Mouse (Mus musculus): ENCODE results near the gene Cdon. TPM values are rescaled to one million over a fixed set of nuclear protein-coding genes. Genes with fewer than 3 reads are reported as not detected.

The Cdon gene
- total RNA-seq, 1 experiment = 13.4 TPM

GRCm38 (mm10) chr9:35539001-35539750, 118.2 kb downstream of the Cdon start:
- no peak for DNase-seq (ENCODE audit: low read depth, low spot score)

GRCm38 (mm10) chr9:35541024-35541423, 120.1 kb downstream of the Cdon start:
- no peak overlapping the region for H3K4me3 ChIP-seq (ENCODE audit: insufficient read depth in 1 of 2, low read depth in 1 of 2, low read length in 2 of 2, poor library complexity in 1 of 2, severe bottlenecking in 1 of 2)
- no peak overlapping the region for H3K9ac ChIP-seq (ENCODE audit: insufficient read depth, low read depth, low read length, poor library complexity, severe bottlenecking)
- no peak for DNase-seq (ENCODE audit: low read depth, low spot score)
- H3K36me3 ChIP-seq (ENCODE audit: control insufficient read depth, insufficient read depth, low read length, poor library complexity, severe bottlenecking) = no peaks in the 10 kb centered on the region
- no peaks in the 10 kb centered on the region for H3K9me3 ChIP-seq (ENCODE audit: control insufficient read depth, insufficient read depth, low read depth, low read length)
- TF ChIP-seq CHD2 (IDR thresholded peaks at IDR 0.05; ENCODE audit: low read depth, low read length) = no peak
- TF ChIP-seq HCFC1 (IDR thresholded peaks at IDR 0.05; ENCODE audit: borderline replicate concordance, insufficient read depth, low read length) = no peak
- TF ChIP-seq MAFK (IDR thresholded peaks at IDR 0.05; ENCODE audit: insufficient read depth, low read depth, low read length) = no peak
- no peak for TF ChIP-seq ZC3H11A (IDR thresholded peaks at IDR 0.05; ENCODE audit: borderline replicate concordance, low read depth, low read length)
- TF ChIP-seq ZNF384 (IDR thresholded peaks at IDR 0.05; ENCODE audit: low read depth, low read length) = no peak
- no peaks in the 10 kb centered on the region for H3K4me1 ChIP-seq (ENCODE audit: control insufficient read depth in 2 of 2, insufficient read depth in 2 of 2, low read length in 2 of 2, poor library complexity in 1 of 2)
- in situ Hi-C loops (cut with MboI; ENCODE audit: low sequenced_read_pairs in 2 of 2, unreplicated experiment in 2 of 2) = no loop called here
- no peak overlapping the region for H3K27ac ChIP-seq (ENCODE audit: insufficient read depth, low read depth, low read length, poor library complexity, severe bottlenecking)

More at GRCm38 (mm10) chr9:35539001-35539750, 118.2 kb downstream of the Cdon start:
- H3K36me3 ChIP-seq (ENCODE audit: control insufficient read depth, insufficient read depth, low read length, poor library complexity, severe bottlenecking) = no peaks in the 10 kb centered on the region
- H3K27ac ChIP-seq (ENCODE audit: insufficient read depth, low read depth, low read length, poor library complexity, severe bottlenecking) = no peak overlapping the region
- H3K9ac ChIP-seq (ENCODE audit: insufficient read depth, low read depth, low read length, poor library complexity, severe bottlenecking) = no peak overlapping the region
- H3K4me1 ChIP-seq (ENCODE audit: control insufficient read depth in 2 of 2, insufficient read depth in 2 of 2, low read length in 2 of 2, poor library complexity in 1 of 2) = no peaks in the 10 kb centered on the region
- no peaks in the 10 kb centered on the region for H3K9me3 ChIP-seq (ENCODE audit: control insufficient read depth, insufficient read depth, low read depth, low read length)
- no peak overlapping the region for H3K4me3 ChIP-seq (ENCODE audit: insufficient read depth in 1 of 2, low read depth in 1 of 2, low read length in 2 of 2, poor library complexity in 1 of 2, severe bottlenecking in 1 of 2)
- TF ChIP-seq ZNF384 (IDR thresholded peaks at IDR 0.05; ENCODE audit: low read depth, low read length) (no peak), ZC3H11A (IDR thresholded peaks at IDR 0.05; ENCODE audit: borderline replicate concordance, low read depth, low read length) (no peak), CHD2 (IDR thresholded peaks at IDR 0.05; ENCODE audit: low read depth, low read length) (no peak), HCFC1 (IDR thresholded peaks at IDR 0.05; ENCODE audit: borderline replicate concordance, insufficient read depth, low read length) (no peak), MAFK (IDR thresholded peaks at IDR 0.05; ENCODE audit: insufficient read depth, low read depth, low read length) (no peak)
- in situ Hi-C loops (cut with MboI; ENCODE audit: low sequenced_read_pairs in 2 of 2, unreplicated experiment in 2 of 2) = loop anchor here (5.0 to 10.0 kb wide), 2 partner anchors 254 to 257 kb away; no protein-coding TSS in a partner anchor

DNA sequence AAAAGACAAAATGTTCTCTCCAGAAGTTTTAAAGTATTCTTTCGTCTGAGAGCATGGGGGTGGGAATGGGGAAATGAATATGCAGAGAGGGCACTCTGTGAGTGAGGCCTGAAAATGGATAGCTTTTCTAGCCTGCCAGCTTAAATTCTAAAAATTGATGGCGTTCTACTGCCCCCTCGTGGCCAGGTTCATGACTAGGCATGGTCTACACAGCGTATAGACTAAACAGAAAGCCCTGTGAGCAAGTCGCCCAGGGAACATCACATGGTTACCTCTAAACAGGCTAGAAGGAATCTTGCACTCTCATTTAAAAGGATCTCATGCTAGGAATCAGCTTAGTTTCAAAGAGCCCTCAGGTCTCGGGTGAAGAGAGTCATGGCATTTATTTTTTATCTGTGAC, 120.6 kb downstream of the Cdon start:
- in situ Hi-C loops (cut with MboI; ENCODE audit: low sequenced_read_pairs in 2 of 2, unreplicated experiment in 2 of 2) = no loop called here
- Histone ChIP-seq H3K27ac (ENCODE audit: insufficient read depth, low read depth, low read length, poor library complexity, severe bottlenecking) (no peak overlapping the region), H3K9me3 (ENCODE audit: control insufficient read depth, insufficient read depth, low read depth, low read length) (no peaks in the 10 kb centered on the region), H3K9ac (ENCODE audit: insufficient read depth, low read depth, low read length, poor library complexity, severe bottlenecking) (no peak overlapping the region), H3K36me3 (ENCODE audit: control insufficient read depth, insufficient read depth, low read length, poor library complexity, severe bottlenecking) (no peaks in the 10 kb centered on the region), H3K4me3 (ENCODE audit: insufficient read depth in 1 of 2, low read depth in 1 of 2, low read length in 2 of 2, poor library complexity in 1 of 2, severe bottlenecking in 1 of 2) (no peak overlapping the region), H3K4me1 (ENCODE audit: control insufficient read depth in 2 of 2, insufficient read depth in 2 of 2, low read length in 2 of 2, poor library complexity in 1 of 2) (no peaks in the 10 kb centered on the region)
- peak; percentile 77 for DNase-seq (ENCODE audit: low read depth, low spot score)
- TF ChIP-seq ZC3H11A (IDR thresholded peaks at IDR 0.05; ENCODE audit: borderline replicate concordance, low read depth, low read length) = peak; percentile 81; the same call in 1 of the 2 replicates
- TF ChIP-seq ZNF384 (IDR thresholded peaks at IDR 0.05; ENCODE audit: low read depth, low read length) = no peak
- no peak for TF ChIP-seq MAFK (IDR thresholded peaks at IDR 0.05; ENCODE audit: insufficient read depth, low read depth, low read length)

- no peak overlapping the region for H3K4me3 ChIP-seq (ENCODE audit: insufficient read depth in 1 of 2, low read depth in 1 of 2, low read length in 2 of 2, poor library complexity in 1 of 2, severe bottlenecking in 1 of 2)
- H3K27ac ChIP-seq (ENCODE audit: insufficient read depth, low read depth, low read length, poor library complexity, severe bottlenecking) = no peak overlapping the region
- H3K9me3 ChIP-seq (ENCODE audit: control insufficient read depth, insufficient read depth, low read depth, low read length) = no peaks in the 10 kb centered on the region
- no peak for DNase-seq (ENCODE audit: low read depth, low spot score)
- no peaks in the 10 kb centered on the region for H3K36me3 ChIP-seq (ENCODE audit: control insufficient read depth, insufficient read depth, low read length, poor library complexity, severe bottlenecking)
- TF ChIP-seq CHD2 (IDR thresholded peaks at IDR 0.05; ENCODE audit: low read depth, low read length) (no peak), MAFK (IDR thresholded peaks at IDR 0.05; ENCODE audit: insufficient read depth, low read depth, low read length) (no peak), ZNF384 (IDR thresholded peaks at IDR 0.05; ENCODE audit: low read depth, low read length) (no peak), HCFC1 (IDR thresholded peaks at IDR 0.05; ENCODE audit: borderline replicate concordance, insufficient read depth, low read length) (no peak), ZC3H11A (IDR thresholded peaks at IDR 0.05; ENCODE audit: borderline replicate concordance, low read depth, low read length) (no peak)
- in situ Hi-C loops (cut with MboI; ENCODE audit: low sequenced_read_pairs in 2 of 2, unreplicated experiment in 2 of 2) = no loop called here
- no peaks in the 10 kb centered on the region for H3K4me1 ChIP-seq (ENCODE audit: control insufficient read depth in 2 of 2, insufficient read depth in 2 of 2, low read length in 2 of 2, poor library complexity in 1 of 2)
- no peak overlapping the region for H3K9ac ChIP-seq (ENCODE audit: insufficient read depth, low read depth, low read length, poor library complexity, severe bottlenecking)
Observed at GRCm38 (mm10) chr9:35541941-35542340, 121.0 kb downstream of the Cdon start.

All from ES-E14 (cell line).